Mouse (Mus musculus): ENCODE data around the gene Psmb3.
A peak's percentile ranks its signal among the peaks of the same experiment; 100 is the strongest.
"Not testable (repeated sequence)": the region's sequence is repeated elsewhere in the genome, so short reads cannot be mapped to it uniquely, and the experiment has no call there.

Gene Psmb3

GRCm38 (mm10) chr11:97703039-97703826 is at the start of gene Psmb3:
Psmb3 (plus strand) TSS chr11:97703399.
- peak; percentile 100 for DNase-seq

GRCm38 (mm10) chr11:97654210-97654609 is 49.0 kb upstream of the Psmb3 start:
- DNase-seq: no peak

GRCm38 (mm10) chr11:97656269-97656971 is 46.8 kb upstream of the Psmb3 start:
- no peak for DNase-seq

DNA sequence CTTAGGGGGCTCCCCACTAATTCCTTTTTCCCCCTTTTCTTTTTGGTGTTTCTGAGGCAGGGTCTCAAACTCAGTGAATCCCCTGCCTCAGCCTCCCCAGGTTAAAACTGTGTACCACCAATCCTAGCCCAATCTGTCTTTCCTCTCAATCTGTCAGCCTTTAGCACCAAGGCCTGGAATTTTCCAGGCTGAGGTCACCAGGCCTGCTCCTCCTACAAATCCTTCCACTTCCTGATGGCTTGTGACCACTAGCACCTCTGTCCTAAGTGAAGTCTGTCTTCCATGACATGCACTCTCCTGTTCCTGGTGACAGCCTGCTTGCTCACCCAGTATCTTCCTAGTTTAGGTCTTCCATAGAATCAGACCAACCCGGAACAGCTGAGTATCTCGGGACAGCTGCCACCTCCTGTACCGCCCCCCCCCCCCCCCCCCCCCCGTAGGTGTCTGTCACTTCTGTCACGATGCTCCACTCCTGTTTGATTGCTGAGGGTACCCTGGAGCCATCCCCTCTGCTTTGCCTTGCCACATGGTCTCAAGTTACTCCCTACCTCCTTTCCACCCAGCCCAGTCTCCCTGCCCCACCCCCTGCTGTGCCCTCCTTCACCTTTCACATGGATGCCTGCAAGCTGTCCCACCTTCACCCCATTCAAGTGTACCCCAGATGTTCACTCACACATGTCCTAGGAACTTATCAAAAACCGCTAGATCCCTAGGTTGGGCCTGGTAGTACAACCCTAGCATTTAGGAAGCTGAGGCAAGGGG is 45.8 kb upstream of the Psmb3 start:
- DNase-seq: no peak

DNA sequence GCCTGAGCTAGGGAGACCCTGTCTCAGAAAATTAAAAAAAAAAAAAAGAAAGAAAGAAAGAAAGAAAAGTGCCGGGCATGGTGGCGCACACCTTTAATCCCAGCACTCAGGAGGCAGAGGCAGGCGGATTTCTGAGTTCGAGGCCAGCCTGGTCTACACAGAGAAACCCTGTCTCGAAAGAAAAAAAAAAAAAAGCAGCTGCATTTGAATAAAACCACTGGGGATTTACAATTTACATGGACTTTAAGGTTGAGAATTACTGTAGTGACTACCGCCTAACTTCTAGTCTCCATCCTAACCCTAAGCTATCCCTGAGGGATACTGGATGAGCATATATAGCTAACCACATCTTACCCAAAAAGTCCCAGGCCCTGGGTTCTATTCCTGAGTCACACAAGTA is 45.2 kb upstream of the Psmb3 start:
- DNase-seq: not testable (repeated sequence)

DNA sequence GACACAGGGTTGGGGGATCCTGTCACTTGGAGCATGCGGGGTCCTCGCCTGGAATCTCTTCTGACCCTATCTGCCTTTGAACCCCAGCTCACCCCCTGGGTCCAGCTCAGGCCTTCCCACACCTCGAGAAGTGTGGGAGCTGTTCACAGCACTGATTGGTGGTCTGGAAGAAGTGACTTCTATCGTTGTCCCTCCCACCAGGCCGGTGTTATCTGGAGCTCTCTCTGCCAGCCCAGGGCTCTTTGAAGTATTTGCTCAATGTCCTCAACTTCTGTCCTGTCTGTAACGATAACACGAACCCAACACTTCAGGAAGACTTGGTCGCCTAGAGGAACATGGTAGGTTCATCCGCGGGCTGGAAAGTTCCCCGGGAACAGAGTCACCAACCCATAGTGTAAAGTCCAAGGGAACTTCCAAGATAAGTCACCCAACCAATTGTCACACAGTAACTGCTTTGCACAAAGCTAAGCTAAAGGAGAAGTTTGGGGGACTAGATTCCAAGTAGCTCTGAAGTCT is 44.4 kb upstream of the Psmb3 start:
- no peak for DNase-seq

GRCm38 (mm10) chr11:97659267-97659989 is 43.8 kb upstream of the Psmb3 start:
- DNase-seq: no peak

- peak; percentile 77 for DNase-seq
Observed at GRCm38 (mm10) chr11:97659990-97660714, 43.0 kb upstream of the Psmb3 start.

DNA sequence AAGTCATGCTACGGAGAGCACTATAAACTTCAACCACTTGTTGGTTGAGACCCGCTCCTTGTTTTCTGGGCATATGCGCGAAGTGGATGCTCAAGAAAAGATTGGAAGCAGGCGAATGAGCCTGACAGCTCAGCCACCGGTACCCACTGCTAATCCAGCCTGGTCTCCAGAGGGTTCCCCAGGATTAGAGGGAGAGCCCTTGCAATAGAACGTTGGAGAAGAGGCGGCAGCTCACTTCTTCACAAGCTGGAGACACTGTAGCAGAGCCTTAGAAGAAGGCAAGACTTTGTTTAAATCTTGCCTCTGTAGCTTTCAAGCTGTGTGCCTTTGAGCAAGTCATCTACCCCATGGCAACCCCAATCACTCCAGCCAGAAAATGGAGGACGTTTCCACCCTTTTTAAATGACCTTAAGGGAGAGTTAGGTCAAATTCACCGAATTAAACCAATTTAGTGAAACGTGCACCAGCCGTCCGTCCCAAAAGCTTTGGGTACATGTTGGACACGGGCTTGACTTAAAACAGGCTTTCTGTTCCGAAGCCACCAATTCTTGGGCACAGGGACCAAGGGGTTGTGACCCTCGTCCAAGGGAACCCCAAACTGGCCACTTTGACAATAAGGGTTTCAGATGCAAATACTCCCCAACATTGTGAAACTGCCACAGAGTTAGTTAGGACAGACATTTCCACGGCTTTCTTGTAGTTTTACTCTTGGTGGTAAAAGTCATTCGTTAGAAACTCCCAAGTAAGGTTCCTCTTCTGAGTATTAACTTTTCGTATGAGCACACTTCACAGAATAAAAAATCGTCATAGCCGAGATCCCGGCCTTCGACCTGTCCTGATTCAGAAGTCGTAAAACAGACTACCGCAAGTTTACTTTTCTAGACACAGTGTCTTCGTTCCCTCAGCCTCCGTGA is 42.2 kb upstream of the Psmb3 start:
- DNase-seq: no peak

DNA sequence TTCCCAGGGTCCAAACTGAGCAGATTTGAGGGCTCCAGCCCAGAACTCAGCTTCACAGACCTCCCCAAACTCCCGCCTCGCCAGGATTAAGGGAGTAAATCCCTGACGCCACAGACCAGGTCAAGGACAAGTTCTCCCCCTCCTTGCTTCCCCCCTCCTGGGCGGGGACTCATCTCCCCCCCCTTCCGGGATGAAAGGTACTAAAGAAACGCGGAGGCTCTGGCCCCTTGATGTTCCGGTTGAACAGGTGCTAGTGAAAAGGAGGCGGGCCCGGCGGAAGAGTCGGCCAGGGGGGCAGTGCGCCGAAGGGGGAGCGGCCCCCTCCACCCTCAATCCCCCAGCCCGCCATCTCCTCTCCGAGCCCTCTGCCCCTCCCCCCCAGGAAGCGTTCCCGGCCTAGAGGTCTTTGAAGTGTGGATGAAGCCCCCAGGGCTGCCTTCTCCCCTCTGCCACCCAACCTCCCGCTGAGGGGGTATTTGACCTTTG is 41.5 kb upstream of the Psmb3 start:
- DNase-seq: peak; percentile 85

DNA sequence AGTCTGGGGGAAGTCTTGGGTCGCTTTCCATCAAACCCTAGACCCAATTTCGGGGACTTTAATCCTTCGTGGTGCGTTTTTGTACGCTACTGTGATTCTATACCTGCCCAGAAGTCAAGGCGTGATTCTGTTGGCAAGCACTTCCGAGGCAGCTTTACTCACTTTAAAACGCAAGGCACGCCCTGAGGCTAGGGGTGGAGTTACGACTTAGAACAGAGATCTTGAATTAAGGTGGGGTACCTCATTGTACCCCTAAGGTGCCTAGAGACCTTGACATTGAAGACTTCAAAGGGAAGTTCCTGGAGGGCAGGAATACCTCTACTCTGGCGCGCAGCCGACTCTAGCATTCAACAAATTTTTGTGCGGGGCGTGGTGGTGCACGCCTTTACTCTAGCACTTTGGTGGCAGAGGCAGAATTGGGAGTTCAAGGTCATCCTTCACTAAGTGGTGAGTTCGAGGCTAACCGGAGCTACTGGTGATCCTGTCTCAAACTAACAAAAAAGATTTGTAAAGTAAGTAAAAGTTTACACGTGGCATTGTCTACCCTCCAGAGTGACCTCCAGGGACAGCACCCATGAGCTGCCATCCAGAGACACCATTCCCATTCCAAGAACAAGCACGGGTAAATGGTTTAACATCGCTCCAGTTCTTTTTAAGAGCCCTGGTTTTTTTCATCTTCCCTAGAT is 40.8 kb upstream of the Psmb3 start:
- peak; percentile 73 for DNase-seq

DNA sequence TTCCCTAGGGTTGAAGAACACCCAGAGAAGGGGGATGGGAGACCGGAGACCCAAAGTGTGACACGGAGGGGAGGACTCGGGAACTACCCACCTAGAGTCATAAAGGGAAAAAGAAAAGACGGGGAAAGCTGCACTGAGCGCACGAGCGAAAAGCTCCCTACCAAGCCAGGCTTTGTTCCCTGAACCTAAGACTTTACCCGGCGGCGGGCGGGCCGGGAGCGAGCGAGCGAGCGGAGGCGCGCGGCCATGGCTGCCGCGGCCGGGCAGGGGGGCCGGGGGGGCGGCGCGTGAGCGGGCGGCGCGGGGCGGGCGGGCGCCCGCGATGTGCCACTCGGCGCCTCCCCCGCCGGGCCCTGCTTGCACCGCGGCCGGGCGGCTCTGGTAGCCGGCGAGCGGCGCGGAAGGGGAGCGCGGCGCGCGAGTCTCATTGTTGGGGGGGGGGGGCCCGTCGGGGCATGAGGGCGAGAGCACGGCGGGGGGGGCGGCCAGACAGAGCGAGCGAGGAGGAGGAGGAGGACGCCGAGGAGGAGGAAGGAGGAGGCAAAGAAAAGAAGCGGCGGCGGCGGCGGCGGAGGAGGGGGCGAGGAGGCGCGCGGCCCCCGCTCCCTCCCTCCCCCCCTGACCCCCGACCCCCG is 40.2 kb upstream of the Psmb3 start, which contains the start of gene Mllt6:
TSS of gene Mllt6 (plus strand) at position 522 of the 635 bp plus-strand sequence.
- DNase-seq: peak; percentile 89

GRCm38 (mm10) chr11:97663528-97664338 is 39.5 kb upstream of the Psmb3 start:
- DNase-seq: peak; percentile 66

- DNase-seq: no peak
Observed at GRCm38 (mm10) chr11:97664339-97664665, 38.9 kb upstream of the Psmb3 start.

- peak; percentile 59 for DNase-seq
Observed at GRCm38 (mm10) chr11:97664771-97665240, 38.4 kb upstream of the Psmb3 start.

DNA sequence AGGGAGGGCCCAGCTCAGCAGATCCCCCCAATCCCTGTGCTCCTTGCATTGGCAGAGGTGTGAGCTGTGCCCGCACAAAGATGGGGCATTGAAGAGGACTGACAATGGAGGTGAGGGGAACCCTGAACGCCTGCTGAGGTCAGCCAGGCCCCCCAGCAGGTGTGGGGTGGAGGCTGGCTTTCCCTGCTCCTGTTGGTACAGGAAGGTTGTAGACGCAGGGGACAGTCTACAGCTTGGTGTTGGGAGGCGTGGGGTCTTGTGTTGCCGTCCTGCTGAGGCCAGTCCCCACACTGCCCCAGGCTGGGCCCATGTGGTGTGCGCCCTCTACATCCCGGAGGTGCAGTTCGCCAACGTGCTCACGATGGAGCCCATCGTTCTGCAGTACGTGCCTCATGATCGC is 37.8 kb upstream of the Psmb3 start:
- no peak for DNase-seq

- DNase-seq: no peak
Observed at GRCm38 (mm10) chr11:97666221-97666620, 37.0 kb upstream of the Psmb3 start.

DNA sequence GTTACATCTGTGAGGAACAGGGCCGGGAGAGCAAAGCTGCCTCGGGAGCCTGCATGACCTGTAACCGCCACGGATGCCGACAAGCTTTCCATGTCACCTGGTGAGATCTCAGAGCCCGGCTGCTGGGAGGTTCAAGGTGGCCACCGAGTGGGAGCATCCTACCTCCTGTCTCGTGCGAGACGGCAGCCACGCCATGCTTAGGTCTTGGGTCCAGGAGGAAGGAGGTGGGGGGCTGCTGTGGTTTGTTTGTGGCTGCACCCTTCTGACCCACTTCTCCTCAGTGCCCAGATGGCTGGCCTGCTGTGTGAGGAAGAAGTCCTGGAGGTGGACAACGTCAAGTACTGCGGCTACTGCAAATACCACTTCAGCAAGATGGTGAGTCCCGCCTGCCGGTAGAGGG is 36.4 kb upstream of the Psmb3 start:
- DNase-seq: no peak

- no peak for DNase-seq
Observed at GRCm38 (mm10) chr11:97668160-97668559, 35.0 kb upstream of the Psmb3 start.
